Mouse (Mus musculus): Measurements from ENCODE around the gene Sod1. TPM values are rescaled to one million over a fixed set of nuclear protein-coding genes. Genes with fewer than 3 reads are reported as not detected.
"Not testable (repeated sequence)": the region's sequence is repeated elsewhere in the genome, so short reads cannot be mapped to it uniquely, and the experiment has no call there.

The Sod1 gene
- polyA plus RNA-seq, 1 experiment from 2014 or later, result 1,220 TPM

DNA sequence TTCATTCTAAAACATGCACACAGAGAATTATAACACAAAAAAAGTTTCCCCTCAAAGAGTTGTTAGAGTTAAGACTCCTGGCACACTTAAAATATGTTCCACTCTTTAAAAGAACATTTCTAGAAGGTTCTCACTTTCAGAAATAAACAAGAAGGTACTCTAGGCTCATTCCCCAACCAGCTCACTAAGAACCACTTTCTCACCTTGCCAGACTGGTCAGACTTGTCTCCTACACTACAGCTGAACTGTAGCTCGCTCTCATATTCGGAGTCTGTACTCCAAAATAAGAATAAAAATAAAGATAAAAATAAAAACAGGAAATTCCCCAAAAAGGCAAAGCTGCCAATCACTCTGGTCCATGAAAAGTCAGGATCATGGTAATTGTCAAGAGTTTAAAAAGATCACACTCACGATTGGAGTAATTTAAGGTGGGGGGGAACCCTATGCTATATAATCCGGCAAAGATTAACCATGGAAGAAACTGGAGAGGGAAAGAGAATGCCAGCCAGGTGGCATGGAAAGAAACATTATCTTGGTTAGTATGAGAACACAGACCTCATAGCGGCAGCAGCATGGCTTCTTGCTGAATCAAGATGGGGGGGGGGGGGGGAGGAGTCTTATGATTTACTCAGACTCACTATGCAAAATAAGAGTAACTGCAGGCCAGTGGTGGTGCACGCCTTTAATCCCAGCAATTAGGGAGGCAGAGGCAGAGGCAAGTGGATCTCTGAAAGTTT lies 17.2 kb upstream of the Sod1 start:
- no peaks in the 10 kb centered on the region for H3K36me3 ChIP-seq (ENCODE audit: control insufficient read depth, insufficient read depth, low read length)
- no peak overlapping the region for H3K4me2 ChIP-seq (replicated peaks; ENCODE audit: low read depth, low read length)
- 66% methylated on average over 6 of the region's 6 CpGs for WGBS
- no peak overlapping the region for H3K9ac ChIP-seq (ENCODE audit: low read depth, low read length)
- no peak for ATAC-seq (ENCODE audit: low FRiP score, low TSS enrichment)
- H3K27ac ChIP-seq (ENCODE audit: low read depth, low read length), result no peak overlapping the region
- H3K27me3 ChIP-seq (ENCODE audit: control insufficient read depth, insufficient read depth, low read length), result no peaks in the 10 kb centered on the region
- peaks cover 6% of the 10 kb centered on the region; the same call in 1 of the 2 replicates for H3K4me1 ChIP-seq (ENCODE audit: control insufficient read depth, insufficient read depth, low read length)
- H3K9me3 ChIP-seq (ENCODE audit: control insufficient read depth, low read length), result no peaks in the 10 kb centered on the region
- no peak overlapping the region for H3K4me3 ChIP-seq (ENCODE audit: low read length)

DNA sequence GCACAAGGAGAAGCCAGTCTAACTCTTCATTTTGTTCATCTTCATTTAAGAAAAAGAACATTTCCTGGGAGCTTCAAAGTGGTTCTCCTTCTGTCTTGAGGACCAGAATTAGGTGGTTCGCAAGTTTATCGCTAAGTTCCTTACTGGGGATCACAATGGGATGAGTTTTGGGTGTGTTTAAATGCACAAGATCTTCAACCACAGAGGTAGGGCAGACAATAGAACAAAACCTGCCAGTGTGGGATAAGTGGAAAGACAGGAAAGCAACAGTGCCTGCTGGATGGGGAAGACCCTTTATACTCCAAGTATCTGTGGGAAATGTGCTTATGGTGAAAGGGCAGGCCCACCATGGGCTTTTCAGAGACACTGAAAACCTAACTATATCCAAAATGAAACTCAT lies 15.7 kb upstream of the Sod1 start:
- Histone ChIP-seq H3K27me3 (ENCODE audit: control insufficient read depth, insufficient read depth, low read length) (no peaks in the 10 kb centered on the region), H3K9ac (ENCODE audit: low read depth, low read length) (no peak overlapping the region), H3K9me3 (ENCODE audit: control insufficient read depth, low read length) (no peaks in the 10 kb centered on the region), H3K4me1 (ENCODE audit: control insufficient read depth, insufficient read depth, low read length) (peaks cover 6% of the 10 kb centered on the region; the same call in 1 of the 2 replicates), H3K36me3 (ENCODE audit: control insufficient read depth, insufficient read depth, low read length) (no peaks in the 10 kb centered on the region), H3K27ac (ENCODE audit: low read depth, low read length) (no peak overlapping the region), H3K4me2 (replicated peaks; ENCODE audit: low read depth, low read length) (no peak overlapping the region), H3K4me3 (ENCODE audit: low read length) (no peak overlapping the region)
- no peak for ATAC-seq (ENCODE audit: low FRiP score, low TSS enrichment)
- 99% methylated on average over 2 of the region's 2 CpGs for WGBS

DNA sequence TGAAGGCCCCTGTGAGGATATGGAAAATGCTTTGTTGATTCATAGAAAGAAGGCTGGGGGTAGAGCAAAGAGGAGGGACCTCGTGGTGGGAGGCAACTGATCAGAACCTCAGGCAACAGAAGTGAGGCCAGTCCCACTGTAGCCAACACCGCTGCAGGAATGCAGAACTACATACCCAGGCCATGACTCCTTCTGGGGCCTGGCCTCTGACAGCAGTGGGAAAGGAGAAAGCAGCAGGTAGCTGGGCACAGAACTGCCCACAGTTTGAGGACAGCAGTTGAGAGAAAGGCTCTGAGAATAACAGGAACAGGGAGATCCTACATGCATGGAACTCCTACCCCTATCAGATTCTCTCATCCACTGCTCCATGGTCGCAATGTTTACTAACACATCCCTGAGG lies 11.6 kb upstream of the Sod1 start:
- no peak overlapping the region for H3K27ac ChIP-seq (ENCODE audit: low read depth, low read length)
- no peak overlapping the region for H3K9ac ChIP-seq (ENCODE audit: low read depth, low read length)
- H3K9me3 ChIP-seq (ENCODE audit: control insufficient read depth, low read length), result no peaks in the 10 kb centered on the region
- no peaks in the 10 kb centered on the region for H3K27me3 ChIP-seq (ENCODE audit: control insufficient read depth, insufficient read depth, low read length)
- 83% methylated on average over 3 of the region's 3 CpGs for WGBS
- H3K4me1 ChIP-seq (ENCODE audit: control insufficient read depth, insufficient read depth, low read length), result no peaks in the 10 kb centered on the region
- ATAC-seq (ENCODE audit: low FRiP score, low TSS enrichment), result no peak
- H3K4me3 ChIP-seq (ENCODE audit: low read length), result no peak overlapping the region
- no peaks in the 10 kb centered on the region for H3K36me3 ChIP-seq (ENCODE audit: control insufficient read depth, insufficient read depth, low read length)
- no peak overlapping the region for H3K4me2 ChIP-seq (replicated peaks; ENCODE audit: low read depth, low read length)

DNA sequence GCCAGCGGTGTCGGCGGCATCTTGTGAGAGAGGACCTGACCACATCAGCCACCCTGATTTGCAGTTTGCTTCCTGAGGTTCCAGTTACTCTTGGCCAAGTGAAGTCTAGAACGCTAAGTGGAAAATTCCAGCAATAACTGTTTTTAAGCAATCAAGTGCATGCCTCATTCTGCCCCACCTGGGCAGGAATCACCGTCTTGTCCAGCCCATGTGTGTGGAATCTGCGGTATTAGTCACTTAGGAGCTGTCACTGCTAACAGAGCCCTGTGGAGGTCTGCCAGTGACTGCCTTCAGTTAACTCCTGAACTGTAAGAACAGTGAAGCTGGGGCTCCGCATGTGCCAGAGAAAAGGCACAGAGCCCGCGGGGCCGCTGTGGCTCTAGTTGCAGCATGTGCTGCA lies 9.8 kb upstream of the Sod1 start:
- 88% methylated on average over 10 of the region's 10 CpGs for WGBS
- no peak overlapping the region for H3K4me2 ChIP-seq (replicated peaks; ENCODE audit: low read depth, low read length)
- no peak overlapping the region for H3K27ac ChIP-seq (ENCODE audit: low read depth, low read length)
- no peaks in the 10 kb centered on the region for H3K9me3 ChIP-seq (ENCODE audit: control insufficient read depth, low read length)
- H3K4me3 ChIP-seq (ENCODE audit: low read length), result no peak overlapping the region
- H3K36me3 ChIP-seq (ENCODE audit: control insufficient read depth, insufficient read depth, low read length), result no peaks in the 10 kb centered on the region
- no peak for ATAC-seq (ENCODE audit: low FRiP score, low TSS enrichment)
- H3K9ac ChIP-seq (ENCODE audit: low read depth, low read length), result no peak overlapping the region
- no peaks in the 10 kb centered on the region for H3K4me1 ChIP-seq (ENCODE audit: control insufficient read depth, insufficient read depth, low read length)
- H3K27me3 ChIP-seq (ENCODE audit: control insufficient read depth, insufficient read depth, low read length), result no peaks in the 10 kb centered on the region

DNA sequence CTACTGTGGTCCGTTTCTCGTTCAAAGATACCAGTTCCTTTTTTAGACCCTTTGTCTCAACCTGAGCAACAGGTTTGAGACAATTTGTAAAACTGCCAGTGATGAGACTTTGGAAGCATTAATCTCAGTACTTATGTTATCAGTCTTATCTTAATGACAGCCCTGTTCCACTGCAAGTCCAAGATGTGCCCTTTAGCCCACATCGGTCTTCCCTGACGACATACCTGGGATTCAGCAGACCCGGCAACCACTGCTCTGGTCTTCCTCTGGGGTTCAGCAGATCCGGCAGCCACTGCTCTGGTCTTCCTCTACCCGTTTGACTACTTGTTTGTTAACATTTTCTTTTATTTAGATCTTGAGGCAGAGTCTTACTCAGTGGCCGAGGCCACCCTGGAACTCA lies 8.8 kb upstream of the Sod1 start:
- no peaks in the 10 kb centered on the region for H3K4me1 ChIP-seq (ENCODE audit: control insufficient read depth, insufficient read depth, low read length)
- no peaks in the 10 kb centered on the region for H3K27me3 ChIP-seq (ENCODE audit: control insufficient read depth, insufficient read depth, low read length)
- H3K4me2 ChIP-seq (replicated peaks; ENCODE audit: low read depth, low read length), result no peak overlapping the region
- H3K9me3 ChIP-seq (ENCODE audit: control insufficient read depth, low read length), result no peaks in the 10 kb centered on the region
- no peak for ATAC-seq (ENCODE audit: low FRiP score, low TSS enrichment)
- 84% methylated on average over 8 of the region's 8 CpGs for WGBS
- no peak overlapping the region for H3K9ac ChIP-seq (ENCODE audit: low read depth, low read length)
- no peak overlapping the region for H3K27ac ChIP-seq (ENCODE audit: low read depth, low read length)
- H3K4me3 ChIP-seq (ENCODE audit: low read length), result no peak overlapping the region
- no peaks in the 10 kb centered on the region for H3K36me3 ChIP-seq (ENCODE audit: control insufficient read depth, insufficient read depth, low read length)

DNA sequence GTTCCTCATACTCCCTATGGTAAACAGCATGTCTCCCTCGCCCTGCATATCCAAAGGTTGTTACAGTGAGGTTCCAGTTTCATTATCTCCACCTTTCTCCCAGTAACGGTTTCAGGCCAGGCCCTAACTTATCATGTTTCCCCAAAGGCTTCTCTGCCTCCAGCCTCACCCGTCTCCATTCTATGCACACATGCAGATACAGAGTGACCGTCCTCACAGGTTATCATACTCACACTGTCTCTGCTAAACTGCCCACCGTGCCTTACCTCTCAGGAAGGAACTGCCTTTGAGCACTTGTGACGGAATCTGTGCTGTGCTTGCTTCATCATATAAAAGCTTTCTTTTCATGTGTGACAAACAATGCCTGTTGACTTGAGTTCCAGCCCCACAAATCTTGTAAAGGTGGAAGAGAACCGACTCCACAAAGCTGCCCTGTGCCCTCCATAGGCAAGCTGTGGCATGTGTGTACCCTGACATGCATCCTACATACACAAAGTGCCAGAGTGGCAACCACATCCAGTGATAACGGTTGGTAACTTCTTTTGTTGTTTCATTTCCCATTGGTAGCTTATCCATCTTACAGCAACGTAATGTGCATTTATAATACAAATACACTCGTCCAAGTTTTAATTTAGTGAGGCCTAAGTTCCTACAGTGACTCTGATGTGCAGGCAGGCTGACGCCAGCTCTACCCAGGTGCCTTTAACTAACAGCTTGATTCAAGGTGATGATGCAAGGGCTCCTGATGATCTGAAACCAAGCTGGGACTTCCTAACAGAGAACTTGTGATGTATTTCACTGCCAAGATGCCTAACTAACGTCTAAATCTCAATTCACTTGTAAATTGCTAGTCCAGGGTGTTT lies 6.8 kb upstream of the Sod1 start:
- no peak for ATAC-seq (ENCODE audit: low FRiP score, low TSS enrichment)
- no peaks in the 10 kb centered on the region for H3K9me3 ChIP-seq (ENCODE audit: control insufficient read depth, low read length)
- no peaks in the 10 kb centered on the region for H3K4me1 ChIP-seq (ENCODE audit: control insufficient read depth, insufficient read depth, low read length)
- H3K27me3 ChIP-seq (ENCODE audit: control insufficient read depth, insufficient read depth, low read length), result no peaks in the 10 kb centered on the region
- H3K4me3 ChIP-seq (ENCODE audit: low read length), result no peak overlapping the region
- H3K9ac ChIP-seq (ENCODE audit: low read depth, low read length), result no peak overlapping the region
- H3K36me3 ChIP-seq (ENCODE audit: control insufficient read depth, insufficient read depth, low read length), result no peaks in the 10 kb centered on the region
- H3K27ac ChIP-seq (ENCODE audit: low read depth, low read length), result no peak overlapping the region
- WGBS, result 77% methylated on average over 12 of the region's 12 CpGs
- H3K4me2 ChIP-seq (replicated peaks; ENCODE audit: low read depth, low read length), result no peak overlapping the region

DNA sequence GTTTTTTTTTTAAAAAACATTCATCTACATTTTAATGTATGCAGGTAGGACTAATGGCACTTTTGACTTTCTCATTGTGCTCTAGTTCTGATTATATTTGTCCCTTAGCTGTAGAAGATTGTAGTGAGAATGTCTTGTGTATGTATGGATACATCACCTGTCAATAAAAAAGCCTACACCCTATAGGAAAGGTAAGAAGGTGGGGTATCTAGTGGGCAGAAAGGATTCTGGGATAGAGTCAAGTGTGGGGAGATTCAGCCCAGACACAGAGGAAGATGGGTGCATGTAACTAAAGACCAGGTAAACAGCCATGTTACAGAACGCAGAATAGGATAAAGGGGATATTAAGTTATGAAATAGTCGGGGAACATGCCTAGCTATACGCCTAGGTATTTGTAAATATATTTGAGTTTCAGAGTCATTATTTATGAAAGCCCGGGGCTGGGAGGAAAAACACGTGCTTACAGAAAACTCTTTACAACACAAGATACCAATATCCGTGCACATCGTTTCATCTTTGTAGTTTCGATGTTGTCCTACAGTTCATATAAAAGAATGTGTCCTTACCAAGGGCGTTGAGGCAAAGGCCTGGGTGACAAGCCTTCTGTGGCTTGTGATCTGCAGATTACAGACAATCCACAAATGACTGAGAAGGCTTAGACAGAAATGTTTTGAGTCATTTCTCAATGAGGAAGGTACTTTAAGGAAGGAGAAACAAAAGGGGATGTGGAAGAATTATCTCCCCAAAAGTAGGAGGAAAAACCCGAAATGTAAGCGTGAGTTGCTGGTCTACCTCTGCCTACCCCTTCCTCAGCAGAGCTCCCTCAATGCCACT lies 5.6 kb upstream of the Sod1 start:
- H3K4me2 ChIP-seq (replicated peaks; ENCODE audit: low read depth, low read length), result no peak overlapping the region
- H3K9me3 ChIP-seq (ENCODE audit: control insufficient read depth, low read length), result no peaks in the 10 kb centered on the region
- ATAC-seq (ENCODE audit: low FRiP score, low TSS enrichment), result no peak
- H3K4me1 ChIP-seq (ENCODE audit: control insufficient read depth, insufficient read depth, low read length), result no peaks in the 10 kb centered on the region
- H3K4me3 ChIP-seq (ENCODE audit: low read length), result no peak overlapping the region
- H3K9ac ChIP-seq (ENCODE audit: low read depth, low read length), result no peak overlapping the region
- WGBS, result 92% methylated on average over 11 of the region's 11 CpGs
- H3K36me3 ChIP-seq (ENCODE audit: control insufficient read depth, insufficient read depth, low read length), result no peaks in the 10 kb centered on the region
- no peaks in the 10 kb centered on the region for H3K27me3 ChIP-seq (ENCODE audit: control insufficient read depth, insufficient read depth, low read length)
- no peak overlapping the region for H3K27ac ChIP-seq (ENCODE audit: low read depth, low read length)

DNA sequence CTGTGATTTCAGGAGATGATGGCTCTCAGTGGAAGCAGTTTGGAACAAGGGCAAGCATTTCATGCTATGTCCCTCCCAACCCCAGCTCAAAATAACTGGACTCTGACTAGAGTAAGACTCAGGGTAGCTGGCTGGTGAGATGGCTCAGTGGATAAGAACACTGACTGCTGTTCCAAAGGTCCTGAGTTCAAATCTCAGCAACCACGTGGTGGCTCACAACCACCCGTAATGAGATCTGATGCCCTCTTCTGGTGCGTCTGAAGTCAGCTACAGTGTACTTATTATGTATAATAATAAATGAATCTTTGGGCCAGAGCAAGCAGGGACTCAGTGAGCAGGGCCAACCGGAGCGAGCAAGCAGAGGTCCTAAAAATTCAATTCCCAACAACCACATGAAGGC lies 4.7 kb upstream of the Sod1 start:
- H3K36me3 ChIP-seq (ENCODE audit: control insufficient read depth, insufficient read depth, low read length); H3K4me2 ChIP-seq (replicated peaks; ENCODE audit: low read depth, low read length); H3K4me3 ChIP-seq (ENCODE audit: low read length); H3K27ac ChIP-seq (ENCODE audit: low read depth, low read length); H3K9ac ChIP-seq (ENCODE audit: low read depth, low read length); H3K27me3 ChIP-seq (ENCODE audit: control insufficient read depth, insufficient read depth, low read length); H3K4me1 ChIP-seq (ENCODE audit: control insufficient read depth, insufficient read depth, low read length); ATAC-seq (ENCODE audit: low FRiP score, low TSS enrichment); H3K9me3 ChIP-seq (ENCODE audit: control insufficient read depth, low read length): not testable (repeated sequence)
- WGBS, result 87% methylated on average over 5 of the region's 5 CpGs
